Mouse (Mus musculus): ENCODE results near the gene Grasp. TPM values are rescaled to one million over a fixed set of nuclear protein-coding genes. Genes with fewer than 3 reads are reported as not detected.

Grasp gene
- total and polyA plus RNA-seq, 2 experiments = 0.92 to 1.5 TPM

- Histone ChIP-seq H3K79me2 (ENCODE audit: control insufficient read depth, insufficient read depth, low read length) (no peaks in the 10 kb centered on the region), H3K27me3 (ENCODE audit: control insufficient read depth, insufficient read depth, low read length) (no peaks in the 10 kb centered on the region), H3K9ac (ENCODE audit: low read depth, low read length) (no peak overlapping the region), H3K36me3 (ENCODE audit: control insufficient read depth, insufficient read depth, low read length) (no peaks in the 10 kb centered on the region), H3K27ac (replicated peaks; ENCODE audit: insufficient read depth, low read depth, low read length) (peak overlapping the region; percentile 3; the same call in 1 of the 2 replicates), H3K4me3 (ENCODE audit: insufficient read depth, low read depth, low read length) (no peak overlapping the region), H3K4me1 (ENCODE audit: control insufficient read depth, insufficient read depth, low read length) (peaks cover 45% of the 10 kb centered on the region)
- peak; percentile 34 for DNase-seq (ENCODE audit: extremely low read depth, low read depth, low spot score)
- no peak for TF ChIP-seq CTCF (IDR thresholded peaks at IDR 0.05; ENCODE audit: low read depth, low read length)
- no peak for TF ChIP-seq POLR2A (IDR thresholded peaks at IDR 0.05; ENCODE audit: extremely low read depth, insufficient read depth, low read length)
- 74% methylated on average over 13 of the region's 13 CpGs for WGBS
Measured at GRCm38 (mm10) chr15:101191459-101192259, 32.3 kb upstream of the Grasp start.

GRCm38 (mm10) chr15:101192260-101192640 is 31.7 kb upstream of the Grasp start:
- no peak for DNase-seq (ENCODE audit: extremely low read depth, low read depth, low spot score)

GRCm38 (mm10) chr15:101192651-101193050 is 31.3 kb upstream of the Grasp start:
- DNase-seq (ENCODE audit: extremely low read depth, low read depth, low spot score) = no peak
- 70% methylated on average over 7 of the region's 7 CpGs for WGBS
- H3K4me1 ChIP-seq (ENCODE audit: control insufficient read depth, insufficient read depth, low read length) = peaks cover 45% of the 10 kb centered on the region
- no peak overlapping the region for H3K4me3 ChIP-seq (ENCODE audit: insufficient read depth, low read depth, low read length)
- H3K79me2 ChIP-seq (ENCODE audit: control insufficient read depth, insufficient read depth, low read length) = no peaks in the 10 kb centered on the region
- H3K36me3 ChIP-seq (ENCODE audit: control insufficient read depth, insufficient read depth, low read length) = no peaks in the 10 kb centered on the region
- TF ChIP-seq CTCF (IDR thresholded peaks at IDR 0.05; ENCODE audit: low read depth, low read length) (no peak), POLR2A (IDR thresholded peaks at IDR 0.05; ENCODE audit: extremely low read depth, insufficient read depth, low read length) (no peak)
- no peak overlapping the region for H3K27ac ChIP-seq (replicated peaks; ENCODE audit: insufficient read depth, low read depth, low read length)
- no peak overlapping the region for H3K9ac ChIP-seq (ENCODE audit: low read depth, low read length)
- no peaks in the 10 kb centered on the region for H3K27me3 ChIP-seq (ENCODE audit: control insufficient read depth, insufficient read depth, low read length)

More at GRCm38 (mm10) chr15:101192260-101192640, 31.7 kb upstream of the Grasp start:
- WGBS = 52% methylated on average over 7 of the region's 7 CpGs
- Histone ChIP-seq H3K27me3 (ENCODE audit: control insufficient read depth, insufficient read depth, low read length) (no peaks in the 10 kb centered on the region), H3K27ac (replicated peaks; ENCODE audit: insufficient read depth, low read depth, low read length) (no peak overlapping the region), H3K9ac (ENCODE audit: low read depth, low read length) (no peak overlapping the region), H3K4me3 (ENCODE audit: insufficient read depth, low read depth, low read length) (no peak overlapping the region), H3K79me2 (ENCODE audit: control insufficient read depth, insufficient read depth, low read length) (no peaks in the 10 kb centered on the region), H3K4me1 (ENCODE audit: control insufficient read depth, insufficient read depth, low read length) (peaks cover 45% of the 10 kb centered on the region), H3K36me3 (ENCODE audit: control insufficient read depth, insufficient read depth, low read length) (no peaks in the 10 kb centered on the region)
- TF ChIP-seq CTCF (IDR thresholded peaks at IDR 0.05; ENCODE audit: low read depth, low read length) (no peak), POLR2A (IDR thresholded peaks at IDR 0.05; ENCODE audit: extremely low read depth, insufficient read depth, low read length) (no peak)

GRCm38 (mm10) chr15:101193971-101194370 is 30.0 kb upstream of the Grasp start:
- Histone ChIP-seq H3K4me1 (ENCODE audit: control insufficient read depth, insufficient read depth, low read length) (peaks cover 45% of the 10 kb centered on the region), H3K79me2 (ENCODE audit: control insufficient read depth, insufficient read depth, low read length) (no peaks in the 10 kb centered on the region), H3K36me3 (ENCODE audit: control insufficient read depth, insufficient read depth, low read length) (no peaks in the 10 kb centered on the region), H3K27me3 (ENCODE audit: control insufficient read depth, insufficient read depth, low read length) (no peaks in the 10 kb centered on the region), H3K4me3 (ENCODE audit: insufficient read depth, low read depth, low read length) (no peak overlapping the region), H3K27ac (replicated peaks; ENCODE audit: insufficient read depth, low read depth, low read length) (peak overlapping the region; percentile 68), H3K9ac (ENCODE audit: low read depth, low read length) (no peak overlapping the region)
- 44% methylated on average over 6 of the region's 6 CpGs for WGBS
- no peak for TF ChIP-seq POLR2A (IDR thresholded peaks at IDR 0.05; ENCODE audit: extremely low read depth, insufficient read depth, low read length)
- TF ChIP-seq CTCF (IDR thresholded peaks at IDR 0.05; ENCODE audit: low read depth, low read length) = no peak
- DNase-seq (ENCODE audit: extremely low read depth, low read depth, low spot score) = peak; percentile 54

GRCm38 (mm10) chr15:101194951-101195823 is 28.8 kb upstream of the Grasp start:
- peak; percentile 86 for DNase-seq (ENCODE audit: extremely low read depth, low read depth, low spot score)
- Histone ChIP-seq H3K27me3 (ENCODE audit: control insufficient read depth, insufficient read depth, low read length) (no peaks in the 10 kb centered on the region), H3K9ac (ENCODE audit: low read depth, low read length) (0 out of 2 replicates have a peak overlapping the region, but pooled peaks have one; percentile 13), H3K4me1 (ENCODE audit: control insufficient read depth, insufficient read depth, low read length) (peaks cover 40% of the 10 kb centered on the region), H3K4me3 (ENCODE audit: insufficient read depth, low read depth, low read length) (no peak overlapping the region), H3K36me3 (ENCODE audit: control insufficient read depth, insufficient read depth, low read length) (no peaks in the 10 kb centered on the region; the same call in 1 of the 2 replicates), H3K79me2 (ENCODE audit: control insufficient read depth, insufficient read depth, low read length) (no peaks in the 10 kb centered on the region), H3K27ac (replicated peaks; ENCODE audit: insufficient read depth, low read depth, low read length) (peak overlapping the region; percentile 68)
- TF ChIP-seq CTCF (IDR thresholded peaks at IDR 0.05; ENCODE audit: low read depth, low read length) (no peak), POLR2A (IDR thresholded peaks at IDR 0.05; ENCODE audit: extremely low read depth, insufficient read depth, low read length) (no peak)
- 35% methylated on average over 16 of the region's 16 CpGs for WGBS

Measured in liver, adult 2 months (tissue).